Mouse (Mus musculus): ENCODE measurements at regions not wholly inside any gene's neighbourhood (a gene's known extent, or its start where the extent isn't known, plus 50 kb on each side); places are given as distances from the start of the nearest gene placed in this dataset.

- no peak for TF ChIP-seq POLR2A (IDR thresholded peaks at IDR 0.05; ENCODE audit: borderline replicate concordance, extremely low read depth, low read depth, low read length)
- TF ChIP-seq CTCF (IDR thresholded peaks at IDR 0.05; ENCODE audit: insufficient read depth, low read length), result no peak
Measured at GRCm38 (mm10) chr19:53447754-53448153, 57.4 kb upstream of the Smndc1 start.

Measured in lung, adult 2 months (tissue).